Mouse (Mus musculus) stomach, postnatal 0 days (tissue): ENCODE measurements at regions not wholly inside any gene's neighbourhood (a gene's known extent, or its start where the extent isn't known, plus 50 kb on each side); places are given as distances from the start of the nearest gene placed in this dataset.

Source experiments
- CTCF ChIP-seq: IDR thresholded peaks from 2 replicates; pipeline ENCODE4 v1.5.1; 2016; ENCODE audit warnings: antibody characterized with exemption, low read depth, mild to moderate bottlenecking, moderate library complexity
- EP300 ChIP-seq: optimal IDR thresholded peaks from 2 replicates; pipeline ENCODE3; 2016; ENCODE audit warnings: antibody characterized with exemption

DNA sequence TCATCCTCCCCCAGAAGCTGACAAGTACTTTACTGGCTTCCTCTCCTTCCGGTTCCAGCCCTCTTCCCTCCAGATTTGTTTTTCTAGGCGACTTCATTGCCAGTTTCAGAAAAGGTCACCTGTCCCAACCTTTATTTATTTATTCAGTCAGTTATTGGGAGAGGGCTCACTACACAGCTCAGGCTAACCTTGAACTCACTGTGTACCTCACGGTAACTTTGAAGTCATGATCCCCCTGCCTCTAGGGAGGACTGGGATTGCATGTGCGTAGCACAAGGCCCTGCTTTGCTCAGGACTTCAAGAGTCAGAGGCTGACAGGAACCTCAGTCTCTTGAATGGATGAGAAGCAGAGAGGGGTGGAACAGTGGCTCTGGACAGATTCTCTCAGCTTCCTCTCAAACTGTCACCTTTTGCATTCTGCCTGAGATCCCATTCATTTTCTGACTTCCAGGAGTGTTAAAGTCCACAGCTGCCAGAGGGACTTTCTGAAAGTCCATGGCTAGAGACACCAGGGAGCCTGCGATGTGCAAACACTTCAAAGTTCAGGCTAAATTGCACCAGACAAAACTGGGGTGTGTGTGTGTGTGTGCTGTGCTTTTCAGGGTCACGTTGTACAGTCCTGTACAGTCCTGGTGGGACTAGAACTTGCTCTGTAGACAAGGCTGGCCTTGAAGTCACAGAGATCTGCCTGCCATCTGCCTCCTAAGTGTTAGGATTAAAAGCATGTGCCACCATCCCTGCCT, 211.2 kb upstream of the Atp6ap2 start:
- no peak for TF ChIP-seq CTCF
- TF ChIP-seq EP300 = no peak
